Mouse (Mus musculus): ENCODE data around the gene Phrf1.

Gene Phrf1

GRCm38 (mm10) chr7:141261480-141261879, 32.9 kb downstream of the Phrf1 start:
- no peak for DNase-seq (ENCODE audit: low spot score)

- no peak for DNase-seq (ENCODE audit: low spot score)
These were observed 35.1 kb downstream of the Phrf1 start for GRCm38 (mm10) chr7:141263640-141264039.

- no peak for DNase-seq (ENCODE audit: low spot score)
These were observed 35.6 kb downstream of the Phrf1 start for GRCm38 (mm10) chr7:141264041-141264700.

GRCm38 (mm10) chr7:141264761-141265410, 36.3 kb downstream of the Phrf1 start:
- no peak for DNase-seq (ENCODE audit: low spot score)

- DNase-seq (ENCODE audit: low spot score): no peak
These were observed 36.8 kb downstream of the Phrf1 start for GRCm38 (mm10) chr7:141265411-141265738.

GRCm38 (mm10) chr7:141265739-141266561, 37.4 kb downstream of the Phrf1 start, which contains the start of gene Irf7:
Gene Irf7 (minus strand): TSS chr7:141266481.
- DNase-seq (ENCODE audit: low spot score): no peak

DNA sequence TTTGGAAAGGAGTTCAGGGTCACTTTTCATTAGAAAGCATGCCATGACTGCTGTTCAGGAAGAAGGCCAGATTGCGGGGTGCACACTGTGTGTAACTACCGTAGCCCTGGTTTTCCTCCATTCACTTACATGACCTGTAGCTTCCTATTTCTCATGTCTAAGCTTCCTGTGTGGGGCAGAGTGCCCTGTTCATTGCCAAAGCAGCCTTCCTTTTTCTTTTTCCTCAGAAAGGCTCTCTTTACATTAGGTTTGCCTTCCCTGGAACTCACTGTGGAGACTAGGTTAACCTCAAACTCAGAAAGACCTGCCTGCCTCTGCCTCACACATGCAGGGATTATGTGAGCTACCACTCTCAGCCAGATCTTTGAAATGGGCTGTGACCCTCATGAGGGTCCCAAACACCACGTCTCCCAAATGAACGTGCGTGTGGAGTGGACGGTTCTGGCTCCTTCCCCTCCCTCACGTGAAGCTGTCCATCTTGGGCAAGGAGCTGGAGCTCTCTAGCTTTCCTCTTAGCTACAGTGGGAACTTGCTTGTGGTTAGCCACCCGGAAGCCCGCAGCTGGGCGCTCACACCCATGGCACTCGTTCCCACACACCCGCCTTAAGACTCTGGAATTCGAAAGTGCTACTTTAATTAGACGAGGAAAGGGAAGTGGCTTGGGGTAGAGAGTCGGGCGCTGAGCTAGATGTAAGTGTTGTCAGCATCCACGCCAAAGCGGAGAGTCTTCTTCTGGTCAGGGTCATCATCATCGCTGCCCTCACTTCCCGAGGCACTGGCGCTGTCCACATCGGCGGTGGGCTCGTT, 40.1 kb downstream of the Phrf1 start:
- DNase-seq (ENCODE audit: low spot score): no peak

GRCm38 (mm10) chr7:141269273-141269545, 40.6 kb downstream of the Phrf1 start:
- DNase-seq (ENCODE audit: low spot score): no peak

- no peak for DNase-seq (ENCODE audit: low spot score)
These were observed 42.0 kb downstream of the Phrf1 start for GRCm38 (mm10) chr7:141270631-141271030.

DNA sequence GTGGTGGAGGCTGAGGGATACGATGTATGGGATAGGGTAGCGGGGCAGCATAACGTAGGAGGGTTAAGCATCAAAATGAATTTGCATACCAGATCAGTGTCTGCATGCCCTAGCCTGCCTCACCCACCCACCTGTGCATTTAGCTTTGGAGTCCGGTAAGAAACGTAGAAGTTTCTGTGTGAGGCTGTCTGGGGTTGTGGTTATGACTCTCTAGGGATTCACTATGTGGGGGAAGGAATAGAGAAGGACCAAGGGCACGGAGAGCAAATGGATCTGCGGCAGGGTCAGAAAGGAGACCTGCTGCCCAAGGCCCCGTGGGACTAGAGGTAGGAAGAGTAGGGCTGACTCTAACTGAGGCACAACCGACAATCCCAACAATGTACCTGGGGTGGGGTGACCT, 46.8 kb downstream of the Phrf1 start:
- DNase-seq (ENCODE audit: low spot score): no peak

DNA sequence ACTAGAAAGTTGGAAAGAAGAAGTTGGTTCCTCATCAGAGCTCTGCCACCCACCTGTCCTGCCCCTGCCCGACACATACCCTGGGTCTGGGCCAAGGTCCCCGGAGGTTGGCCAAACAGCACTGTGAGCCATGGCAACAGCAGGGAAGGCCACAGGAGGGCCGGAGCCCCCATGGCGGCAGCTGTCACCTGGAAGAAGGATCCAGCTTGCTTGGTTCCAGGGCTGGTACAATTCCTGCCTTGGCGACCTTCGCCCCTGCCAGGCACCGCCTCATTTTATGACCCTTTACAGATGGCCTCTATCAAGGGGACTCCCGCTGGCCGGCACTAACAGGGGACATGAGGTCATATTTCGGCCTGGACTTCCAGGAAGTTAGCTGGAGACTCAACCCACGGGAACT, 48.0 kb downstream of the Phrf1 start, which contains the start of gene Cdhr5:
Gene Cdhr5 (minus strand): TSS at position 241 of the 400 bp plus-strand sequence.
- no peak for DNase-seq (ENCODE audit: low spot score)

- no peak for DNase-seq (ENCODE audit: low spot score)
These were observed 49.4 kb downstream of the Phrf1 start for GRCm38 (mm10) chr7:141277701-141278678.

DNA sequence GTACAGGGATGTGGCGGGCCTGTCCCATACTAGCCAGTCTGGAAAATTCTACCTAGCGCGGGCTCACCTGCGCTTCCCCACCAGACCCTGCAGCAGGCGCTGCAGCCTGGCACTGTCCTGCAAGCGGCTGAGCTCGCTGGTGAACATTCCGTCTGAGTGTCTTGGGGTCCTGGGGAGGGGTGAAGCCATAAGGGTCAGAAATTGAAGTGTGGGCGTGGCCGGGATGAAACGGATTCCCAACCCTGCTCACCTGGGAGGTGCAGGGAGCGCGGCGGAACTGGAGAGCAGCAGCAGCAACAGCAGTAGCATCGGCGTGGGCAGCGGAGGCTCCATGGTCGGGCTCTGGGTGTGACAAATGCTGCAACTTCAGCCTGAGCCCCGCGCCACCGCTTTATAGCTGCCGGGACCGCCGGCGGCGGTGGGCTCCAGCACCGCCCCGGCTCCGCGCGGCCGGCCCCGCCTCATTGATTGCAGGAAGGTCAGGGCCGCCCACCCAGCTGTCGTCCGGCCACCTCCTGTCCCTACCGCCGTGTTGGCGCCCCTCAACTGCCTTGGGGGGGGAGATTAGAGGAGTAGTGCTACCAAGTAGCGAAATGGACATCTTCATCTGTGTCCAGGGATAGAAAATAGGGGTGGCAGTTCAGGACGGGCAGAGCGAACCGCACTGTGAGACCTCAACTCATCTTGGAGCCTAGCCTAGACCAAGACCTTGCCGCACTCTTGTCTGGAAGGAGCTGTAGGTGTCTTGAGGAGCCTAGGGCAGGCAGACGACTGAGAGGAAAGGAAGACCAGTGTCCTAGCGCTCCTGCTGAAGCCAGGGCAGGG, 50.4 kb downstream of the Phrf1 start, which contains the start of gene Sct:
Gene Sct (minus strand): TSS at position 368 of the 825 bp plus-strand sequence.
- DNase-seq (ENCODE audit: low spot score): no peak

DNA sequence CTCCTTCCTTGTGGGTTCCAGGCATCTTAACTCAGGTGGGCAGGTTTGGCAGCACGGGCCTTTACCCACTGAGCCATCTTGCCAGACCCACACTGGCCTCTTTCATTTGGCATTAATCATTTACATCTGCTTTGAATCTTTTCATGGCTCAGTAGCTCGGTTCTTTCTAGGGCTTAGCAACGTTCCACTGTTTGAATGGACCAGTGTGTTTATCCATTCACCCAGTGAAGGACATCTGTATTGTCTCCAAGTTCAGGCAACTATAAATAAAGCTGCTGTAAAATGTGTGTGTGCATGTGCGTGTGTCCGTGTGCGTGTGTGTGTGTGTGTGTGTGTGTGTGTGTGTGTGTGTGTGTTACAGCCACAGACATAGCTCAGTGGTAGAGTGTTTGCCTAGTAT, 52.9 kb downstream of the Phrf1 start:
- no peak for DNase-seq (ENCODE audit: low spot score)

- no peak for DNase-seq (ENCODE audit: low spot score)
These were observed 54.2 kb downstream of the Phrf1 start for GRCm38 (mm10) chr7:141282756-141283155.

GRCm38 (mm10) chr7:141288042-141288441, 59.5 kb downstream of the Phrf1 start:
- no peak for DNase-seq (ENCODE audit: low spot score)

DNA sequence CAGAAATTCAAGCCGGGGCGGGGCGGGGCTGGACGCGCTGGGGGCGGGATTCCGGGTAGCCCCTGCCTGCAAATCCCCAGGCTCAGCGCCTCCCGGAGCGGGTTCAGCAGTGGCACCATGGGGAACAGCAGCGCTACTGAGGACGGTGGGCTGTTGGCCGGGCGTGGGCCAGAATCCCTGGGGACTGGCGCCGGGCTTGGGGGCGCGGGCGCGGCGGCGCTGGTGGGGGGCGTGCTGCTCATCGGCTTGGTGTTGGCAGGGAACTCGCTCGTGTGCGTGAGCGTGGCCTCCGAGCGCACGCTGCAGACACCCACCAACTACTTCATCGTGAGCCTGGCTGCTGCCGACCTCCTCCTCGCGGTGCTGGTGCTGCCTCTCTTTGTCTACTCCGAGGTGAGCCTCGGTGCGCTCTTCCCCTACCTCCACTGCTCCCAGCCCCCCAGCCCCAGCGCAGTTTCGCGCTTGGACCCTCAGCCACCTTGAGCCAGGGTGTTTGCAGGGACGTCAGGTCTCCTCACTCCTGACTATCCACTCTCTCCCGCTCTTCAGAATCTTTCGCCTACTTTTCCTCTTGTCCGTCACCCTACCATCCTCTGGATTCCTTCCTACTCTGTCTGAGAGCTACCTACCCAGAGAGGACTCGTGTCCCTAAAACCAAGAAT, 63.5 kb downstream of the Phrf1 start, which contains the start of gene Drd4:
Gene Drd4 (plus strand): TSS at position 86 of the 662 bp plus-strand sequence.
- DNase-seq (ENCODE audit: low spot score): no peak

DNA sequence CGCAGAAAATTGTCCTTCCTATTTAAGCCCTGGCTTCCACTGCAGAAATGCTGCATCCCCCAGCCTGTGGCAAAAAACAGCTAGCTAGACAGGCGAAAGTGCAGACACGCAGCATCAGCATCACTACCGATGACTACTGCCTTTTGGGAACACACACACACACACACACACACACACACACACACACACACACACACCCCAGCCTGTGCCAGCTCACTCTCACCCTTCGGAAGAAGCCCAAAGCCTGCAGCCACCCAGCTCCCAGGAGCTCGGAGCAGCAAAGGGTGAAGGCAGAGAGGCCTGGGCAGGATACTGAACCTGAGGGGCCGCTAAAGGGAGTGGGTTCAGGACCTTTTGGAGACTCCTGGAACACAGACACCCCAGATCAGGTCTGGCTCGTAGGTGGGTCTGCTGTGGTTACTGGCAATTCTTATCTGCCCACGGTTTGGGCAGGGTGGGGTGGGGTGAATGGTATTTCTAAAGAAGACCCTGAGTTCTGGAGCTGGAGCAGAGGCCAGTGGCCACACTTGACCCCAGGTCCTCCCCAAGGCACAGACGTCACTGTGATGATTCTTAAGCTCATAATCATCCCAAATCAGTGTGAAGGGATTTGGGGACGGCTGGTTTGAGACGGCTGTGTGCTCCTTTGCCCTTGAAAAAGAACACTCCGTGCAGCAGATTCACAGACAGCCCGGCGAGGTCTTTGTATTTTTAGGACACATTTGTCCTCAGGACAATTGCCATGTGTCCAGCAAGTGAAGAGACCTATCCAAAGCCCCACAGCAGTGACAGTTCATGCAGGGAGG, 64.2 kb downstream of the Phrf1 start:
- no peak for DNase-seq (ENCODE audit: low spot score)

All from layer of hippocampus, adult 9-10 months (tissue).